Mouse (Mus musculus) heart, embryonic 13.5 days (tissue): ENCODE results near the gene Abcc5. TPM values are rescaled to one million over a fixed set of nuclear protein-coding genes. Genes with fewer than 3 reads are reported as not detected.

Experiments
- ATAC-seq: fragments of 200-750 bp; cut with Nextera tagmentation; 2 replicates; pipeline ENCODE4 v1.8.0; 2017; ENCODE audit warnings: moderate TSS enrichment; ENCODE audit not compliant: insufficient number of reproducible peaks, low FRiP score, low TSS enrichment; ENCODE audit errors: extremely low read depth
- H3K27ac ChIP-seq: fragments of 300-500 bp; sonication (generic); replicated peaks from 2 replicates; pipeline ENCODE4 v1.5.1; 2015; ENCODE audit warnings: moderate library complexity, mild to moderate bottlenecking, inconsistent platforms
- H3K27me3 ChIP-seq: fragments of 300-500 bp; sonication (generic); replicated peaks from 2 replicates; pipeline ENCODE4 v1.6.1; 2015; ENCODE audit warnings: mild to moderate bottlenecking, inconsistent platforms
- H3K36me3 ChIP-seq: fragments of 300-500 bp; sonication (generic); 2 replicates; pipeline ENCODE4 v1.6.1; 2015; ENCODE audit warnings: mild to moderate bottlenecking, inconsistent platforms
- H3K4me1 ChIP-seq: fragments of 300-500 bp; sonication (generic); 2 replicates; pipeline ENCODE4 v1.6.1; 2015; ENCODE audit warnings: inconsistent platforms
- H3K4me2 ChIP-seq: fragments of 300-500 bp; sonication (generic); 2 replicates; pipeline ENCODE4 v1.6.1; 2015; ENCODE audit warnings: inconsistent platforms, mild to moderate bottlenecking, moderate library complexity
- H3K4me3 ChIP-seq: fragments of 300-500 bp; sonication (generic); 2 replicates; pipeline ENCODE4 v1.5.1; 2015; ENCODE audit warnings: moderate library complexity, mild to moderate bottlenecking, inconsistent platforms
- H3K9ac ChIP-seq: fragments of 300-500 bp; sonication (generic); 2 replicates; pipeline ENCODE4 v1.6.1; 2015; ENCODE audit warnings: inconsistent platforms, mild to moderate bottlenecking, moderate library complexity
- H3K9me3 ChIP-seq: fragments of 300-500 bp; sonication (generic); 2 replicates; pipeline ENCODE4 v1.6.1; 2016; ENCODE audit warnings: inconsistent platforms
- WGBS: fragments of 180-500 bp; shearing (Covaris S2); methylation state at CpG from one replicate; pipeline ENCODE4 v1.1.7; 2015; ENCODE audit warnings: mixed read lengths; 5-methylcytosine and 5-hydroxymethylcytosine counted together
- polyA plus RNA-seq: library from polyadenylated mRNA; unstranded; fragments of >200 nt; fragmentation: Nextera tagmentation; extraction: Ambion mirVana; gene quantifications from 2 replicates; pipeline ENCODE4 v1.2.1, GENCODE M21; 2015

The Abcc5 gene
- polyA plus RNA-seq, 1 experiment from 2014 or later: 54.9 TPM

- Histone ChIP-seq H3K9ac (no peak overlapping the region), H3K27ac (no peak overlapping the region), H3K4me3 (0 out of 2 replicates have a peak overlapping the region, but pooled peaks have one; percentile 1), H3K4me1 (peaks cover 24% of the 10 kb centered on the region), H3K36me3 (peaks cover 39% of the 10 kb centered on the region), H3K4me2 (peak overlapping the region; percentile 30), H3K9me3 (no peaks in the 10 kb centered on the region), H3K27me3 (no peaks in the 10 kb centered on the region)
- 58% methylated on average over 6 of the region's 6 CpGs for WGBS
- no peak for ATAC-seq
These were observed 3.1 kb downstream of the Abcc5 start for GRCm38 (mm10) chr16:20422938-20423730.

- 87% methylated on average over 2 of the region's 2 CpGs for WGBS
These were observed 8.1 kb downstream of the Abcc5 start for GRCm38 (mm10) chr16:20418054-20418453.

GRCm38 (mm10) chr16:20416262-20416661 lies 9.9 kb downstream of the Abcc5 start:
- H3K9ac ChIP-seq: no peak overlapping the region
- H3K36me3 ChIP-seq: peaks cover 55% of the 10 kb centered on the region
- no peak for ATAC-seq
- no peak overlapping the region for H3K4me2 ChIP-seq
- no peaks in the 10 kb centered on the region for H3K27me3 ChIP-seq
- WGBS: 91% methylated on average over 2 of the region's 2 CpGs
- no peaks in the 10 kb centered on the region for H3K9me3 ChIP-seq
- H3K27ac ChIP-seq: no peak overlapping the region
- H3K4me1 ChIP-seq: peaks cover 26% of the 10 kb centered on the region
- H3K4me3 ChIP-seq: no peak overlapping the region

More at GRCm38 (mm10) chr16:20418054-20418453, 8.1 kb downstream of the Abcc5 start:
- Histone ChIP-seq H3K9ac (no peak overlapping the region), H3K4me2 (no peak overlapping the region), H3K4me1 (peaks cover 20% of the 10 kb centered on the region), H3K4me3 (no peak overlapping the region), H3K9me3 (no peaks in the 10 kb centered on the region), H3K27me3 (no peaks in the 10 kb centered on the region), H3K36me3 (peaks cover 55% of the 10 kb centered on the region), H3K27ac (no peak overlapping the region)
- no peak for ATAC-seq

- 75% methylated on average over 6 of the region's 6 CpGs for WGBS
- Histone ChIP-seq H3K27ac (no peak overlapping the region), H3K4me2 (no peak overlapping the region), H3K9ac (no peak overlapping the region), H3K36me3 (peaks cover 51% of the 10 kb centered on the region), H3K4me3 (no peak overlapping the region), H3K9me3 (no peaks in the 10 kb centered on the region), H3K4me1 (peaks cover 26% of the 10 kb centered on the region), H3K27me3 (no peaks in the 10 kb centered on the region)
- ATAC-seq: no peak
These were observed 10.4 kb downstream of the Abcc5 start for GRCm38 (mm10) chr16:20415804-20416203.

- no peaks in the 10 kb centered on the region for H3K27me3 ChIP-seq
- peaks cover 26% of the 10 kb centered on the region for H3K4me1 ChIP-seq
- 0 out of 2 replicates have a peak overlapping the region, but pooled peaks have one; percentile 14 for H3K9ac ChIP-seq
- no peak overlapping the region for H3K4me2 ChIP-seq
- no peak for ATAC-seq
- H3K4me3 ChIP-seq: no peak overlapping the region
- no peaks in the 10 kb centered on the region for H3K9me3 ChIP-seq
- 71% methylated on average over 2 of the region's 2 CpGs for WGBS
- peaks cover 47% of the 10 kb centered on the region for H3K36me3 ChIP-seq
- no peak overlapping the region for H3K27ac ChIP-seq
These were observed 11.0 kb downstream of the Abcc5 start for GRCm38 (mm10) chr16:20415211-20415610.

DNA sequence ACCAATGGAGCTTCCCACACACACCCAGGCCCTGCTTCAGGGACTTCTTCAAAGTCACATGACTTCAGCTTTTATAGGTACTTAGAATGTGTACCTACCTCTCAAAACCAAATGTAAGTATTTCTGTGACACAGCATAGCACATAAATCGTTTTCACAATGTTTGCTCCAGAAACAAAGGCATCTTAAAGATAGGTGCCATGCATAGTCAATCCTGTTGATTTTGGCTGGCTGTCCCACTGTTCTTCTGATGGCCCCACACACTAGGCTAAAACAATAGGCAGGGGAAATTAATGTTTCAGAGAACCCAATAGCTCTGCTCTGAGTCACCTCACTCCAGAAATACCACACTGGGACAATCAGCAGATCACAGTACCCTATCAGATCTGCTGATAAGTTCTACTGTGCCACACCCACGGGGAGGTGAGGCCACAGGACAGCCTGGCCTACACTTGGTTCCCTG lies 12.3 kb downstream of the Abcc5 start:
- H3K9ac ChIP-seq: no peak overlapping the region
- peaks cover 26% of the 10 kb centered on the region for H3K4me1 ChIP-seq
- WGBS: 53% methylated on average over 2 of the region's 2 CpGs
- H3K9me3 ChIP-seq: no peaks in the 10 kb centered on the region
- H3K27me3 ChIP-seq: no peaks in the 10 kb centered on the region
- ATAC-seq: no peak
- no peak overlapping the region for H3K27ac ChIP-seq
- H3K36me3 ChIP-seq: peaks cover 34% of the 10 kb centered on the region
- H3K4me3 ChIP-seq: no peak overlapping the region
- H3K4me2 ChIP-seq: no peak overlapping the region

- peaks cover 26% of the 10 kb centered on the region for H3K4me1 ChIP-seq
- H3K9ac ChIP-seq: no peak overlapping the region
- no peak overlapping the region for H3K4me3 ChIP-seq
- H3K4me2 ChIP-seq: no peak overlapping the region
- 81% methylated on average over 8 of the region's 8 CpGs for WGBS
- no peaks in the 10 kb centered on the region for H3K27me3 ChIP-seq
- ATAC-seq: no peak
- no peak overlapping the region for H3K27ac ChIP-seq
- H3K36me3 ChIP-seq: peaks cover 29% of the 10 kb centered on the region
- H3K9me3 ChIP-seq: no peaks in the 10 kb centered on the region
These were observed 14.1 kb downstream of the Abcc5 start for GRCm38 (mm10) chr16:20411958-20412570.

GRCm38 (mm10) chr16:20405335-20405734 lies 20.9 kb downstream of the Abcc5 start:
- H3K9me3 ChIP-seq: no peaks in the 10 kb centered on the region
- H3K27ac ChIP-seq: no peak overlapping the region
- no peaks in the 10 kb centered on the region for H3K4me1 ChIP-seq
- no peaks in the 10 kb centered on the region for H3K27me3 ChIP-seq
- no peak overlapping the region for H3K4me2 ChIP-seq
- peaks cover 62% of the 10 kb centered on the region for H3K36me3 ChIP-seq
- no peak for ATAC-seq
- 83% methylated on average over 4 of the region's 4 CpGs for WGBS
- H3K9ac ChIP-seq: no peak overlapping the region
- H3K4me3 ChIP-seq: no peak overlapping the region

DNA sequence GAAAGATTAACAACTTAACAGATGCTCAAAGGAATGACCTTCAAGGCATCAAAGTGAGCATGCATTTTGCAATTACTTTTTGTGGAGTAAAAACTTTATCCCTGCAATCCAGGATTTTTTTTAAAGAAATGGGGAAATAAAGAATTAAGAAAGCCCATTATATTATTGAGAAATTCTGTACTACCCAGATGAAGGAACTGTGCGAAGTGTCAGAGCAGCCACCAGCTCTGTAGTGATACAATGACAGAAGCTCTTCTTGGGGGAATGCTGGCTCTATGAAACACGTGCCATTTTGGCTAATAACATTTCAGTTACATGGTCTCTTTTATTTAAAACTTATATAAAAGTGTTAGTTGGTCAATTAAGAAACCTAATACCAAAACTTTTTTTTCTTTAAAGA lies 22.9 kb downstream of the Abcc5 start:
- no peak overlapping the region for H3K4me3 ChIP-seq
- WGBS: 88% methylated on average over 2 of the region's 2 CpGs
- no peaks in the 10 kb centered on the region for H3K4me1 ChIP-seq
- H3K9ac ChIP-seq: no peak overlapping the region
- H3K4me2 ChIP-seq: no peak overlapping the region
- peaks cover 79% of the 10 kb centered on the region for H3K36me3 ChIP-seq
- no peaks in the 10 kb centered on the region for H3K27me3 ChIP-seq
- H3K27ac ChIP-seq: no peak overlapping the region
- no peaks in the 10 kb centered on the region for H3K9me3 ChIP-seq
- no peak for ATAC-seq

DNA sequence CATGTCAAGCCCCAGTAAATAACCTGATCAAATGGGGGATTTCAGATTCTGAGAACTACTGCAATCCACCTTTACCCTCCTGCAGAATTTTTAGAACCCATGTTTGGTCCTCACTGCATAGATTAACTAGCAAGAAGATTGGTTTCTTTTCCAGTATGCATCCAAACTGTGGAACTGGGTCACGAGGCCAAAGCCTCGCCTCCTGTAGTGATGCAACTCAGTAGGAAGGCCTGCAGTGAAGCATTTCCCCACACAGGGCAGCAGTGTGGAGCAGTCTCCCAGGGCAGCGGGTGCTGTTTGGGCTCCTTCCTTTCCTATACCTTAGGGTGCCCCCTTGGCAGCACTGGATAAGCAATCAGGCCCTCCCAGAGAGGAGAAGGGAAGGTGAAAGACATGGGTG lies 24.6 kb downstream of the Abcc5 start:
- Histone ChIP-seq H3K4me2 (no peak overlapping the region), H3K4me1 (no peaks in the 10 kb centered on the region), H3K27me3 (no peaks in the 10 kb centered on the region), H3K36me3 (peaks cover 83% of the 10 kb centered on the region), H3K9ac (no peak overlapping the region), H3K9me3 (no peaks in the 10 kb centered on the region), H3K4me3 (no peak overlapping the region), H3K27ac (no peak overlapping the region)
- no peak for ATAC-seq
- WGBS: 82% methylated on average over 3 of the region's 3 CpGs

- 90% methylated on average over 12 of the region's 12 CpGs for WGBS
- Histone ChIP-seq H3K27me3 (no peaks in the 10 kb centered on the region), H3K4me2 (no peak overlapping the region), H3K9ac (no peak overlapping the region), H3K4me1 (no peaks in the 10 kb centered on the region), H3K36me3 (peaks cover 88% of the 10 kb centered on the region), H3K9me3 (no peaks in the 10 kb centered on the region), H3K27ac (no peak overlapping the region), H3K4me3 (no peak overlapping the region)
- no peak for ATAC-seq
These were observed 25.2 kb downstream of the Abcc5 start for GRCm38 (mm10) chr16:20400707-20401591.
